Mouse (Mus musculus): ENCODE measurements at regions not wholly inside any gene's neighbourhood (a gene's known extent, or its start where the extent isn't known, plus 50 kb on each side); places are given as distances from the start of the nearest gene placed in this dataset.
"Not testable (repeated sequence)": the region's sequence is repeated elsewhere in the genome, so short reads cannot be mapped to it uniquely, and the experiment has no call there.

DNA sequence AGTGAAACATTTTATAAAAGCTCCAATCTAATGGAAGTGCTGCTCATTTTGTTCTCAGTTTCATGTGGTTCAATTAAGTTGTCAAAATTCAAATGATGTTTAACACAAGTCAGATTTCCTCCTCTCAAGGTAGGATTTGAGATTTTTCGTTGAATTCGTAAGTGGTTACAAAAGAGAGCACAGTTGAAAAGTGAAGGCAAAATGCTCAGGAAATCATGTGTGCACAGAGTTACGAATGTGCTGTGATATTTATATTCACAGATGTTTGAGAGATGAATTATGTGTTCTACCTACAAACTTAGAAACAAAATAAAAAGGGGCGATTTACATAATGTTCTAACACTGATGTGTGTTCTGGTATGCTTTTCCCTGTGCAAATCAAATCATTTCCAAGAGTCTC, 433.1 kb downstream of the Arl4a start:
- in situ Hi-C loops (cut with MboI, MseI), result no loop called here

GRCm38 (mm10) chr12:39594726-39595125, 443.1 kb downstream of the Arl4a start:
- in situ Hi-C loops (cut with MboI, MseI), result no loop called here

DNA sequence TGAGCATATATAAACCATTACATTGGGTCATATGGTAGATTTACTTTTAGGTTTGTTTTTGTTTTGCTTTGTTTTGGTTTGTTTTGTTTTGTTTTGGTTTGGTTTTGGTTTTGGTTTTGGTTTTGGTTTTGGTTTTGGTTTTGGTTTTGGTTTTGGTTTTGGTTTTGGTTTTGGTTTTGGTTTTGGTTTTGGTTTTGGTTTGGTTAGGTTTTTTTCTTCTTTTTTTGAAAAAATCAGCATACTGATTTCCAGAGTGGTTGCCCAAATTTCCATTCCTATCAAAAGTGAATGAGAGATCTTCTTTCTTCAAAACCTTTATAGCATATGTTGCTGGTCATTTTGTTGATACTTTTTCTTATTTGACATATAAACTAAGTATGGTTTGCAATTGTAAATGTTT, 444.0 kb downstream of the Arl4a start:
- in situ Hi-C loops (cut with MboI, MseI), result not testable (repeated sequence)

DNA sequence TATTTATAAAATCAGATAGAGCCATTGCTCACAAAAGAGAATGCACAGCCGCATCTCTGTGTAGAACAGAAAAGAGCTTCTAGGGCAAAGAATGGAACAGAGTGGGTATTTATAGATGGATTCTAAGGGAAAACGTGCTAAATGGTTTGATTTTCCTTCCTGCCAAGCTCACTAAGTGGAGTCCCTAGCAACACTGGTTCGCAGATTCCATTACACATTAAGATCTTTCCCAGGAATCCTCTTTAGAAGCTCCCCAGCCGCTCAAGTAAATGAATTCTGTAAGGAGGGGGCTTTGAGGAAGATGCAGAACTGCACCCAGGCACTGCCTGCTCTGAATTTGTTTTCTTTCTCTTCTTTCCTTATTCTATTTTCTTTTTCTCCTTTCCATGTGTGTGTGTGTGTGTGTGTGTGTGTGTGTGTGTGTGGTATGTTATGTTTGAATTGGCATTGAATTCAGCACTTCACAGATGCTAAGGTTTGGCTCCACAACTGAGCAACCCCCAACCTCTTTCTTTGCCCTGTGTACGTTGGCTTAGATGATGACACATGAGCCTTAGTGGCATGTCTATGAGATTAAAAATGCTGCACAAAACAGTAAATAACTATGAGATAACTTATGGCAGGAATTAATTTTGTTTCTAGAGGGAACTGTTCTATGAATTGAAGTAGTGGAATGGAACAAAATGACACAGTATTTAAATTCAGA, 450.5 kb downstream of the Arl4a start:
- in situ Hi-C loops (cut with MboI, MseI), result no loop called here

- in situ Hi-C loops (cut with MboI, MseI), result no loop called here
Measured at GRCm38 (mm10) chr12:39586163-39586562, 451.7 kb downstream of the Arl4a start.

DNA sequence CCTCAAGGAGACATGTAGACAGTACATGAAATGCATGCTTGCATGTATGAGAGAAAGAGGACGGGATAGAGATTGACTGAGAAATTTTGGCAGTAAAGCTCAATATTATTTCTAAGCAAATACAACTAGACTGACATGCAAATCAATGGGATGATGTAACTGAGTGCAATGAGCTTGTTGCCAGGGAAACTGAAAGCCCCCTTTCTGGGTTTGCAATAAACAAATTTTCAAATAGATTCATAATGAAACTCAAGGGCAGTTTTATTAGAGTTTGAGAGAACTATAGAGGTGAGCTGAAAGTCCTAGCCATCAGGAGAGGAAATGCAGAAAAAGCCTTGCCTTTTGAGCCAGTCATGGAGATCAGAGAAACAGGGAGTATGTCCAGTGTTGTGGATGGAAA, 460.2 kb downstream of the Arl4a start:
- in situ Hi-C loops (cut with MboI, MseI), result loop anchor here (10.0 kb wide), 1 partner anchor 953 kb away; no protein-coding TSS in a partner anchor

DNA sequence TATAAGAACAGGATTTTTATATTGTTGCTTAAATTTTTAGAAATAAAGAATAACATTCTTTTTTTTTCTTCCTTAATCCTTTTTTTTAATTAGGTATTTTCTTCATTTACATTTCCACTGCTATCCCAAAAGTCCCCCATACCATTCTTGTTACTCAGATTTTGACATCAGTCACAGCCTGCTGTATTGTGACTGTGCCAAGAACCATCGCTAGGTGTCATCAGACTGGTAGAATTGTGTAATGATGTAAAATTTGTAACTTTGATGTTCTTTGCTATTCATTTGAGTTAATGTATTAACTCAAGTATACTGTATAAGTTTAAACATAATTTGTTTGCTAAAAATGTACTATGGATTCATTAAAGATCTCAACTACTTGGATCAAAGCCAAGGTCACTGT, 465.0 kb downstream of the Arl4a start:
- in situ Hi-C loops (cut with MboI, MseI), result loop anchor here (10.0 kb wide), 1 partner anchor 948 kb away; no protein-coding TSS in a partner anchor

GRCm38 (mm10) chr12:39572147-39572546, 465.7 kb downstream of the Arl4a start:
- in situ Hi-C loops (cut with MboI, MseI), result loop anchor here (10.0 kb wide), 1 partner anchor 947 kb away; no protein-coding TSS in a partner anchor

- in situ Hi-C loops (cut with MboI, MseI), result loop anchor here (10.0 kb wide), 1 partner anchor 64 kb away; no protein-coding TSS in a partner anchor
Measured at GRCm38 (mm10) chr12:39560734-39561446, 476.9 kb downstream of the Arl4a start.

DNA sequence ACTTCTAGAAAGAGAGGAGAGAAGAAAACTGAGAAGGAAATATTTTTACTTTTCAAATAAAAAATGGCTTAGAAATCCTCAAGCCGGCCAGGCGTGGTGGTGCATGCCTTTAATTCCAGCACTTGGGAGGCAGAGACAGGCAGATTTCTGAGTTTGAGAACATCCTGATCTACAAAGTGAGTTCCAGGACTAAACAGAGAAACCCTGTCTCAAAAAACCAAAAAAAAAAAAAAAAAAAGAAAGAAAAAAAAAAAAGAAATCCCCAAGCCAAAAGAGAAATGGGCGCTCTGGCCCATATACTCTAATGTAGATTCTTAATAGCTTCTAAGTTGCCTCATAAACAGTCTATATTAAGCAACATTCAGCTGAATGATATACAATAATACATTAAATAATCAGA, 479.3 kb downstream of the Arl4a start:
- in situ Hi-C loops (cut with MboI, MseI), result no loop called here

DNA sequence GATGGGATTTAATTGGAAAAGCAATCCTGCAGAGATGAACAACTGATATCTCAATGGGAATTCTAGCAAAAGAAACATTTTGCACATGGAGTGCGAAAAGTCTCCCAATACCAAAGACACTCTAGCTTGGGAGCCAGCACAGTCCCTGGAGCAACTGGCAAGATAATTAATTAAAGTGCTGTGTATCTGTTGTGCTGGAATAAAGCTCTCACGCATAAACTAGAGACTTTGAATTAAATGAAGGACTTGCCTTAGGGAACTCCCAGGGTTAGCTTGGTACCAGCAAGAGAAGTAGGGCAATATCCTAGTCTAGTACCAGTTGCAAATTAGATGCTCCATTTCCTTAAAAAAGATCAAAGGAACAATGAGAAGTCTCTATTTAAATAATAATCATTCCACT, 501.5 kb downstream of the Arl4a start:
- in situ Hi-C loops (cut with MboI, MseI), result no loop called here

DNA sequence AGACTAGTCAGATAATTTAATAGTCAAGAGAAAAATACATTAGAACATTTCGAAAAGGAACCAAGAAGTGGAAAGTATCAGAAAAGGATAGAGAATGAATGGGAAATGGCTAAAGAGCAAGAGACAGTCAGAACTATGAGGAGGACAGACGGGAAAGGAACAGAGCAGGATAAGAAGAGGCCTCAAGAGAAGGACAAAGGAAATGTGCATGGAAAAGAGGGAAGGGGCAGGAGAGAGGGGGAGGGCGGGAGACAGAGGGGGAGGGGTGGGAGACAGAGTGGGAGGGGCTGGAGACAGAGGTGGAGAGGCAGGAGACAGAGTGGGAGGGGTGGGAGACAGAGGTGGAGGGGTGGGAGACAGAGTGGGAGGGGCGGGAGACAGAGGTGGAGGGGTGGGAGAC, 509.7 kb downstream of the Arl4a start:
- in situ Hi-C loops (cut with MboI, MseI), result no loop called here

DNA sequence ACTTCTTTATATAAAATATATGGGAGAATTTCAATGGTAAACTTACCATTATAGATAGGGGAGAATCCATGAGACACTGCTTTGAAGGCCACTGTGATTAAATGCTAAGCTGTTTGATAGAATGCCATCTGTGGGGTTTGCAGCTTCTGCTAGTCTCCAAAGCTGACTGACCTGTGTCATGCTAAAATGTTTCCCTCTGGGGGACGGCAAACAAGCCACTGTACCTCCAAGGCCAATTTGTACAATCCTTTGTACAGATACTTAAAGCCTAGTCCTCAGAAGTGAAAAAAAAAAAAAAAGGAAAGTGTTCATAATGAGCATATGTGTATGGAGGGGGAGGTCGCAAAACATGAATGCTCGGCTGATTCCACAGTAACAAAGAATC, 510.6 kb downstream of the Arl4a start:
- in situ Hi-C loops (cut with MboI, MseI), result no loop called here

- in situ Hi-C loops (cut with MboI, MseI), result no loop called here
Measured at GRCm38 (mm10) chr12:39526535-39527215, 511.1 kb downstream of the Arl4a start.

GRCm38 (mm10) chr12:39515690-39516089, 522.1 kb downstream of the Arl4a start:
- in situ Hi-C loops (cut with MboI, MseI), result no loop called here

- in situ Hi-C loops (cut with MboI, MseI), result loop anchor here (5.0 kb wide), 1 partner anchor 531 kb away; no protein-coding TSS in a partner anchor
Measured at GRCm38 (mm10) chr12:39510855-39511254, 527.0 kb downstream of the Arl4a start.

DNA sequence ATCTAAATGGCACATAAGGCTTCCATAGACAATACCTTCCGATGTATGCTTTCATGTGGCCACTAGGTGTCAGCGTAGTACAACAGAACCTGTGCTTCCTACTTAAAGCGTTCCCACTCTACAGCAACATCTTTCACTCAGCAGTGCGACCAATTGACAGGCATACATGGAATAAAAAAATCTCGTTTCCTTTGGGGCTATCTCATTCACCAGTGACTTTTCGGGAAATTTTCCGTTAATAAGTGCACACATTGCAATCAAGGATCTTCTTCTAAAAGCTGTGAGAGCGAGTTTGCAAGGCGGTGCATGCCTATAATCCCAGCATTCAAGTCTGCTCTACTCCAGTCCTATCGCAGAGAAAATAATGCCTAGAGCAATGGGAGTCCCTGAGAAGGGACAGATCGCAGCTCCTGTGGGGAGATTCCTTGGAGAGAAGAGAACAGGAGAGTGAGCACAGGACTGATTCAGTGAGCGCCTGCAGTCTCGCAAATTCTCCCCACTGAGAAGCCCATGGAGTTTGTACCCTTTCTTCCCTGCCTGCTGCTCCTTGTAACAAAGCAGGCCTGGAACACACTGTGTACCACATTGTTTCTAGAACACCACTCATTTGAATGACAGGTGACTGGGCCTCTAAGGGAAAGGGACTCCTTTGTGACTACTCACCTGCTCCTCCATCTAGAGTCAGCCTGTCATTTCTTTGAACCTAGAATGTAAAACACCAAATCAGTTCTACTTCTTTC, 527.6 kb downstream of the Arl4a start:
- in situ Hi-C loops (cut with MboI, MseI), result loop anchor here (5.0 kb wide), 1 partner anchor 532 kb away; no protein-coding TSS in a partner anchor

- in situ Hi-C loops (cut with MboI, MseI), result no loop called here
Measured at GRCm38 (mm10) chr12:39496203-39496602, 541.6 kb downstream of the Arl4a start.

GRCm38 (mm10) chr12:39493578-39494218, 544.1 kb downstream of the Arl4a start:
- in situ Hi-C loops (cut with MboI, MseI), result no loop called here

GRCm38 (mm10) chr12:39493114-39493513, 544.7 kb downstream of the Arl4a start:
- in situ Hi-C loops (cut with MboI, MseI), result no loop called here

GRCm38 (mm10) chr12:39472984-39473383, 564.8 kb downstream of the Arl4a start:
- in situ Hi-C loops (cut with MboI, MseI), result no loop called here

Data from T-helper 2 cell (primary cell).